Comparison of ENCODE assay signal across 9 mouse cellular contexts in genomic region chr4:135816905-135817622, GRCm38 (mm10). TPM values are rescaled to one million over a fixed set of nuclear protein-coding genes. Genes with fewer than 3 reads are reported as not detected.
DNase-seq lines count a peak whose midpoint lies in the region; ATAC-seq and TF ChIP-seq lines count a peak whose summit lies in the region.
"Had no signal": no experiment of that assay in that cellular context is flagged by ENCODE, and none has a peak within 500 bp of the region (broad histone marks: within the 10 kb centered on the region; RNA-seq: fewer than 3 reads in every experiment).

No protein-coding gene starts in this region.

- peak; percentile 57 for DNase-seq in heart, postnatal 4 days
- no peak for DNase-seq in heart, adult 11 months
- peak; percentile 38 for DNase-seq in 3T3-L1 (ENCODE audit: low read depth, low spot score)
- DNase-seq in cerebellum, postnatal 14 days: peak; percentile 61 to 75
- DNase-seq in liver, embryonic 13.5 days: peak; percentile 57
- peak; percentile 21 to 36 for DNase-seq in spleen, adult 2 months (ENCODE audit: low read depth in 1 of 2, low spot score in 2 of 2)
- DNase-seq in frontal cortex, postnatal 10 days (ENCODE audit: low spot score in 2 of 2): no peak

- 13% methylated on average over 12 of the region's 12 CpGs for WGBS in liver, embryonic 13.5 days (ENCODE audit: insufficient replicate concordance)
- WGBS in spleen, adult 2 months: 33% methylated on average over 12 of the region's 12 CpGs

- no peak for TF ChIP-seq POLR2A in ES-Bruce4 (IDR thresholded peaks at IDR 0.05; ENCODE audit: insufficient read depth, low read length)
- no peak for TF ChIP-seq POLR2A in spleen, adult 2 months (IDR thresholded peaks at IDR 0.05; ENCODE audit: low read depth, low read length)

- H3K27me3 ChIP-seq in ES-Bruce4 (ENCODE audit: control insufficient read depth, insufficient read depth, low read length, poor library complexity, severe bottlenecking): no peaks in the 10 kb centered on the region
- H3K27me3 ChIP-seq in liver, embryonic 13.5 days: no peaks in the 10 kb centered on the region
- H3K27me3 ChIP-seq in spleen, adult 2 months (ENCODE audit: control insufficient read depth, insufficient read depth, low read length): no peaks in the 10 kb centered on the region
- H3K27me3 ChIP-seq: limb, embryonic 12.5 days had no signal

- no peaks in the 10 kb centered on the region for H3K4me1 ChIP-seq in ES-Bruce4 (ENCODE audit: control insufficient read depth, insufficient read depth, low read length)
- peaks cover 21% of the 10 kb centered on the region for H3K4me1 ChIP-seq in liver, embryonic 13.5 days (replicated peaks)
- no peaks in the 10 kb centered on the region for H3K4me1 ChIP-seq in spleen, adult 2 months (ENCODE audit: control insufficient read depth, insufficient read depth, insufficient read length)
- H3K4me1 ChIP-seq: limb, embryonic 12.5 days had no signal

- H3K4me2 ChIP-seq in liver, embryonic 13.5 days: peak overlapping the region; percentile 30
- H3K4me2 ChIP-seq: limb, embryonic 12.5 days had no signal

- no peaks in the 10 kb centered on the region for H3K9me3 ChIP-seq in ES-Bruce4 (replicated peaks; ENCODE audit: control insufficient read depth, insufficient read depth, low read length, poor library complexity, severe bottlenecking)
- peaks cover 4% of the 10 kb centered on the region; the same call in 1 of the 2 replicates for H3K9me3 ChIP-seq in liver, embryonic 13.5 days (replicated peaks)

- no peaks in the 10 kb centered on the region for H3K36me3 ChIP-seq in ES-Bruce4 (ENCODE audit: control insufficient read depth, insufficient read depth, low read length, poor library complexity, severe bottlenecking)
- H3K36me3 ChIP-seq in liver, embryonic 13.5 days: no peaks in the 10 kb centered on the region
- H3K36me3 ChIP-seq in spleen, adult 2 months (ENCODE audit: control insufficient read depth, insufficient read depth, low read length): no peaks in the 10 kb centered on the region
- H3K36me3 ChIP-seq: limb, embryonic 12.5 days had no signal

- ATAC-seq in liver, embryonic 13.5 days (ENCODE audit: low read depth): peak; percentile 83

- H3K27ac ChIP-seq in ES-Bruce4 (ENCODE audit: insufficient read depth, low read length): no peak overlapping the region
- H3K27ac ChIP-seq in liver, embryonic 13.5 days: peak overlapping the region; percentile 60
- H3K27ac ChIP-seq in spleen, adult 2 months (ENCODE audit: insufficient read depth, low read length): no peak overlapping the region
- H3K27ac ChIP-seq: limb, embryonic 12.5 days had no signal

- TF ChIP-seq EP300 in ES-Bruce4 (IDR thresholded peaks at IDR 0.05; ENCODE audit: insufficient read depth, low read depth, low read length): no peak

- TF ChIP-seq CTCF in ES-Bruce4 (IDR thresholded peaks at IDR 0.05; ENCODE audit: low read depth, low read length): peak; percentile 44
- peak; percentile 42; the same call in 1 of the 2 replicates for TF ChIP-seq CTCF in spleen, adult 2 months (IDR thresholded peaks at IDR 0.05; ENCODE audit: extremely low read depth, insufficient read depth, insufficient read length, insufficient replicate concordance)

- H3K4me3 ChIP-seq in ES-Bruce4 (ENCODE audit: low read depth, low read length): no peak overlapping the region
- no peak overlapping the region for H3K4me3 ChIP-seq in liver, embryonic 13.5 days (replicated peaks)
- no peak overlapping the region for H3K4me3 ChIP-seq in spleen, adult 2 months (ENCODE audit: extremely low read depth, insufficient read depth, insufficient read length)
- H3K4me3 ChIP-seq: limb, embryonic 12.5 days had no signal

- H3K9ac ChIP-seq in ES-Bruce4 (ENCODE audit: low read depth, poor library complexity, severe bottlenecking): no peak overlapping the region
- no peak overlapping the region for H3K9ac ChIP-seq in liver, embryonic 13.5 days
- H3K9ac ChIP-seq: limb, embryonic 12.5 days had no signal

RNA-seq across cellular contexts. Expression of gene Srsf10, which starts 38.5 kb away (rescaled TPM):
- 10 to 100 TPM; 73.8 to 80.5 TPM for total RNA-seq in heart, postnatal 4 days (2021)
- 293 and 302 TPM in 2 replicates for polyA plus RNA-seq in ES-Bruce4 (2011; ENCODE audit: insufficient read depth, insufficient read length, low read depth, missing spikeins)
- 119 and 147 TPM in 2 replicates for polyA plus RNA-seq in liver, embryonic 13.5 days (2015; fragmentation: Nextera tagmentation; extraction: Ambion mirVana)
- polyA plus RNA-seq in spleen, adult 2 months (2012; rRNA removed): 68.0 and 109 TPM in 2 replicates

RNA-seq across cellular contexts. Expression of gene Pnrc2, which starts 56.6 kb away (rescaled TPM):
- total RNA-seq in heart, postnatal 4 days (2021): 10 to 100 TPM; 81.7 to 88.6 TPM
- 77.4 and 84.4 TPM in 2 replicates for polyA plus RNA-seq in ES-Bruce4 (2011; ENCODE audit: insufficient read depth, insufficient read length, low read depth, missing spikeins)
- polyA plus RNA-seq in liver, embryonic 13.5 days (2015; fragmentation: Nextera tagmentation; extraction: Ambion mirVana): 88.0 and 109 TPM in 2 replicates
- polyA plus RNA-seq in spleen, adult 2 months (2012; rRNA removed): 12.2 and 14.7 TPM in 2 replicates

RNA-seq across cellular contexts. Expression of gene Myom3, which starts 57.5 kb away (rescaled TPM):
- 1 to 10 TPM in 1 of 2 experiments, under 1 TPM in 1; 0.76 to 1.1 TPM for total RNA-seq in heart, postnatal 4 days (2021)
- 0.33 TPM in 1 of 2 replicates, not detected in the other for polyA plus RNA-seq in ES-Bruce4 (2011; ENCODE audit: insufficient read depth, insufficient read length, low read depth, missing spikeins)
- 0.08 and 0.20 TPM in 2 replicates for polyA plus RNA-seq in liver, embryonic 13.5 days (2015; fragmentation: Nextera tagmentation; extraction: Ambion mirVana)
- 0.20 and 0.22 TPM in 2 replicates for polyA plus RNA-seq in spleen, adult 2 months (2012; rRNA removed)

Comparison
In these comparisons a context has a peak if more than half of its experiments do, and no peak if none do; other contexts are left out.
1. DNase-seq: peak in heart, postnatal 4 days (single experiment), 3T3-L1 (single experiment), cerebellum, postnatal 14 days (2 of 2), liver, embryonic 13.5 days (single experiment) and spleen, adult 2 months (2 of 2); none in heart, adult 11 months (single experiment) and frontal cortex, postnatal 10 days (0 of 2).